Mouse (Mus musculus) olfactory bulb, adult 2 months (tissue): ENCODE measurements around the gene Fndc1. TPM values are rescaled to one million over a fixed set of nuclear protein-coding genes. Genes with fewer than 3 reads are reported as not detected.

Source experiments
- H3K27ac ChIP-seq: fragments of 200-500 bp; 2 replicates; pipeline ENCODE4 v1.5.1; 2012; ENCODE audit warnings: low read depth, low read length; ENCODE audit not compliant: insufficient read depth
- H3K4me1 ChIP-seq: fragments of 200-500 bp; 2 replicates; pipeline ENCODE4 v1.6.1; 2012; ENCODE audit warnings: low read length; ENCODE audit not compliant: control insufficient read depth, insufficient read depth
- H3K4me3 ChIP-seq: fragments of 200-500 bp; 2 replicates; pipeline ENCODE4 v1.5.1; 2012; ENCODE audit warnings: mild to moderate bottlenecking, low read depth, low read length, moderate library complexity; ENCODE audit not compliant: insufficient read depth
- CTCF ChIP-seq: fragments of 200-500 bp; IDR thresholded peaks from 2 replicates; pipeline ENCODE4 v1.5.1; 2012; ENCODE audit warnings: low read depth, mild to moderate bottlenecking, low read length, moderate library complexity; ENCODE audit not compliant: insufficient read depth
- POLR2A ChIP-seq: fragments of 200-500 bp; IDR thresholded peaks from 2 replicates; pipeline ENCODE4 v1.6.1; 2012; ENCODE audit warnings: mild to moderate bottlenecking, low read depth, low read length, moderate library complexity; ENCODE audit not compliant: insufficient read depth
- WGBS: fragments of 180-500 bp; shearing (Covaris S2); methylation state at CpG from one replicate; pipeline ENCODE4 v1.1.7; 2018; 5-methylcytosine and 5-hydroxymethylcytosine counted together
- polyA plus RNA-seq: library from polyadenylated mRNA; stranded (reverse); fragments of >200 nt; gene quantifications from 2 replicates; pipeline ENCODE4 v1.2.4, GENCODE M21; 2012; ENCODE audit warnings: low replicate concordance; ENCODE audit not compliant: missing spikeins, insufficient read depth, insufficient read length

Fndc1 gene
- polyA plus RNA-seq, 1 experiment, result not detected

DNA sequence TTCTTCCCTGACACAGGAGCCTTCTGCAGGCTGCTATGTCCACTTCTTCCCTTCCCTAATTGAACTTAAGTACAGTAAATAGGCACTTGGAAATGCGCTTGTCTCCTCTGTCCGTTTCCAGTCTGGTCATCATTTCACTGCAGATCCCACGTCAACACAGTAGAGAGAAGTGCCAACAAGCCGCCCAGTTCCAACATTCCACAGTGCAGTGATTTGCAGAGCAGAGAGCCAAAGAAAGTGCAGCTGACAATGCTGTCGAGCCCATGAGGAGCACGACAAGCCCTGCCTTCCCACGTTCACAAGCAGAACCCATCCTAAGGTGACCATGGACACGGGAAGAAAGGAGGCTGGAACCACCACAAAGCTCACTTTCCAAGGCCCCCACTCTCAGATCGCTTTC lies 1.7 kb downstream of the Fndc1 start:
- 55% methylated on average over 9 of the region's 9 CpGs for WGBS
- Histone ChIP-seq H3K4me1 (peaks cover 10% of the 10 kb centered on the region), H3K4me3 (no peak overlapping the region), H3K27ac (no peak overlapping the region)
- TF ChIP-seq POLR2A (no peak), CTCF (no peak)

DNA sequence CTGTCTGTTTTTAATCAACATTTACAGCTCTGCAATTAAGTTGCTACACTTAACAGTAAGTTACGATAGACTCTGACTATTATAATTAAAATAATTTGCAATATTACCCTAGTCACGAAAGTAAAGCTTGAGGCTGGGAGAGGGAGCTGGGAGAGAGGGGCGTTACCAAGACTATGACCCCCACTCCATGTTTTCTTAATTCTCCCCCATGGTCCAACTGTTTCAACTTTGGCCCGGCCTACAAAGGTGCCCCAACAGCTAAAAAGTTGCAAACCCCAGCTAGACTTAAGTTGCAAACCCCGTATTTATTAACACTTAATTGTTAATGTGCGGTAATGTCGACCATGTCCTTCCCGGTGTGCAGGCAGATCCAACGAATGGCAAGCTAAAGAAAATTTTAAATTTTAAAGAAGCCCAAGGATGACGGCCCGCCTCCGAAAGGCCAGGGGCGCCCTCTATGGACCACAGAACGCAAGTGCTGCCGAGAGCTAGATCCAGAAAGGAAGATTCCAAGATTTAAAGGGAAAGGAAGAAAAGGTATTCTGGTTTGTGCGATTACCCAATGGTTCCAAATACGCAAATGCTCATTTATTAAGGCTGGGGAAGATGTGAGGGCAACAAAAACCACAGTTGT lies 5.4 kb downstream of the Fndc1 start:
- Histone ChIP-seq H3K4me3 (no peak overlapping the region), H3K4me1 (peaks cover under 1% of the 10 kb centered on the region; the same call in 1 of the 2 replicates), H3K27ac (no peak overlapping the region)
- no peak for TF ChIP-seq POLR2A
- TF ChIP-seq CTCF, result peak; percentile 81
- 22% methylated on average over 17 of the region's 17 CpGs for WGBS

DNA sequence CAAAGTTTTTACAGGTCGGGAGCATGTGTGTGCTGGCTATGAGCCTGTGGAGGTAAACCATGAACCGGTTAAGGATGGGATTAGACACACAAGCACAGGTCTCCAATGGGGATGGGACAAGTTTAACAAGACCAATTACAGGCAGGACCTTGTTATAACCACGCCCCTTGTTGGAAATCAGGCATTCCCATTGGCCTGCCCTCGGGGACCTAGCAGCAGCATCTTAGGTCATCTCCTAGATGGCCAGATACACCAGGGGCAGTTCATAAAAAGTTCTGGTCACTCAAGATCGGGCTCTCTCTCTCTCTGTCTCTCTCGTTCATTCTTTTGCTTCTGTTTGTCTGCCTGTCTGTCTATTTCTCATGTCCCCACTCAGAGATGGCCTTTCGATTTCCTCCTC lies 6.9 kb downstream of the Fndc1 start:
- Histone ChIP-seq H3K4me3 (no peak overlapping the region), H3K27ac (no peak overlapping the region), H3K4me1 (no peaks in the 10 kb centered on the region)
- WGBS, result 92% methylated on average over 7 of the region's 7 CpGs
- TF ChIP-seq CTCF, result no peak
- no peak for TF ChIP-seq POLR2A

DNA sequence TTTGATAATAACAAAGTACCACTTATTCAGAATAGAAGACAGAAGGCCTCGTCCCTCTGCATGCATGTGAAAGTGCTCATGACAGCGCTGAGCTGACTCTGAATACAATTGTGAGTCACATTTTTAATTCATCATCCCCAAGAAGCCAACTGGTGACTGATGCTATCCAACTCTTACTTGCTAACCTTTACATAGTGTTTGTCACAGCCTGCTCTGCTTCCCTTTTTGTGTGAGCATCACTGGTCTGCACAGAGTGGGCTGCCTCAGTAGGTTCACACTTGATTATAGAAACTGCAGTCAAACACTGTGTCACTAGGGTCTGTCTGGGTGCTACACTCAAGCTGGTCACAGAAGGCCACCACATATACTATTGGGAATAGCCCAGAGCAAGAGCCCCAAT lies 10.5 kb downstream of the Fndc1 start:
- Histone ChIP-seq H3K4me3 (no peak overlapping the region), H3K27ac (no peak overlapping the region), H3K4me1 (no peaks in the 10 kb centered on the region)
- WGBS, result 82% methylated on average over 2 of the region's 2 CpGs
- no peak for TF ChIP-seq POLR2A
- no peak for TF ChIP-seq CTCF

- Histone ChIP-seq H3K4me1 (no peaks in the 10 kb centered on the region), H3K4me3 (no peak overlapping the region), H3K27ac (no peak overlapping the region)
- WGBS, result 83% methylated on average over 3 of the region's 3 CpGs
- no peak for TF ChIP-seq POLR2A
- TF ChIP-seq CTCF, result no peak
These were observed 12.7 kb downstream of the Fndc1 start for GRCm38 (mm10) chr17:7814433-7814832.

DNA sequence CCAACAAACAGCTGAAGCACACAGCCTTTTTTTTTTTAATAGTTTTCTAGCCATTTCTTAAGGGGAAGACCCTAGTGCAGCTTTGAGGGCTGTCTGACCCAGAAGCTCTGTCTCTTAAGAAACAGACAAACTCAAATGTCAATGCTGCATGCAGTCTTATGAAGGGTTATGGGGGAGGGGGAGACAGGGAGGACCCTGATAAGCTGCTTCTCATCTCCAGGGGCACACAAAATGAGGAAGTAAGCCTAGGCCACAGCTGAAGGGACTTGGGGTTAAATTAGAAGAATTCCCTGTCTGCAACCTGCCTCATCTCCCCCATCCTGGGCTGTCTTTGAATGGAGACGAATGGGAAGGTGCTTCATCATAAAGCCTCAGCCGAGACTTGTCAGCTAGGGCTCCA lies 19.1 kb downstream of the Fndc1 start:
- no peak for TF ChIP-seq POLR2A
- no peak for TF ChIP-seq CTCF
- Histone ChIP-seq H3K4me3 (no peak overlapping the region), H3K27ac (no peak overlapping the region), H3K4me1 (no peaks in the 10 kb centered on the region)
- 94% methylated on average over 2 of the region's 2 CpGs for WGBS

DNA sequence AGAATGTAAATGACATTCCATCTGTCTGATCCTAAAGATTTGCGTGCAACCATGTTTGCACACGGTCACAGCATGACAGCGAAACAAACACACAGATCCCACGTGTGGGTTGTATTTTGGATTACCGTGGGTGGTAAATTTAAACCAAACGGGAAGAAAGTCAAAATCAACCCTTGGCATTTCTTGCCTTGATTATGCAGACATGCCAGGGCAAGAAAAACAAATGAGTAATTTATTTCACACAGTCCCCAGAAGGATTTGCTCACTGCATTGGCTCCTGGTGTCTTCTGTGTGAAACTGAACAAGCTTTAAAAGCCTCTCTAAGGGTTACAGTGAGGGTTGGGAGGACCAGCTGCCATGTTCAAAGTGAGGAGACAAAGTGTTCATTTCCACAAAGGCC lies 22.0 kb downstream of the Fndc1 start:
- Histone ChIP-seq H3K4me1 (no peaks in the 10 kb centered on the region), H3K27ac (no peak overlapping the region), H3K4me3 (no peak overlapping the region)
- 43% methylated on average over 6 of the region's 6 CpGs for WGBS
- no peak for TF ChIP-seq CTCF
- TF ChIP-seq POLR2A, result no peak

- H3K27ac ChIP-seq, result no peak overlapping the region
- H3K4me3 ChIP-seq, result no peak overlapping the region
- WGBS, result 58% methylated on average over 9 of the region's 9 CpGs
- no peak for TF ChIP-seq CTCF
- no peak for TF ChIP-seq POLR2A
- no peaks in the 10 kb centered on the region for H3K4me1 ChIP-seq
These were observed 24.6 kb downstream of the Fndc1 start for GRCm38 (mm10) chr17:7802483-7802882.

DNA sequence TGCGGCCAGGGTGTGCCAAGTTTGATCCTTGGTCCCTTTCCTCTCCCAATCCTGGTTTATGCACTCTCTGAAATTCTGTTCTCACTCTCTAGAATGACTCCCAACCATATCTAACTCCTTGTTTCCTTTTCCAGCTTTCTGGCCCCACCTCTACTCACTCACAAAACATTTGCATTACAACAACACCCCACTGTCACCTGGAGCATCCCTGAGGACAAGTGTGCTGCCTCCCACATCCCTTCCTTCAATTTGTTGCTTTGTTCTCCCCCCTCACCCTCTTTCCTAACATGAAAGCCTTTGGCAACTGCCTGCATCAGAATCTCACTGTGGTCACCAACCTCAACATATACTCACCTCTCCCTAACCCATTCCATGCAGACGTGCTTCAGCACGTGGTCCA lies 27.2 kb downstream of the Fndc1 start:
- TF ChIP-seq POLR2A (no peak), CTCF (no peak)
- no peak overlapping the region for H3K27ac ChIP-seq
- peaks cover 2% of the 10 kb centered on the region; the same call in 1 of the 2 replicates for H3K4me1 ChIP-seq
- WGBS, result 82% methylated on average over 3 of the region's 3 CpGs
- H3K4me3 ChIP-seq, result no peak overlapping the region
